Mouse (Mus musculus): ENCODE measurements around the gene Cyp2ab1. TPM values are rescaled to one million over a fixed set of nuclear protein-coding genes. Genes with fewer than 3 reads are reported as not detected.
"Not testable (repeated sequence)": the region's sequence is repeated elsewhere in the genome, so short reads cannot be mapped to it uniquely, and the experiment has no call there.

The Cyp2ab1 gene
- polyA plus RNA-seq (2012; fragmentation: generic; extraction: Trizol) = 0.50 TPM

DNA sequence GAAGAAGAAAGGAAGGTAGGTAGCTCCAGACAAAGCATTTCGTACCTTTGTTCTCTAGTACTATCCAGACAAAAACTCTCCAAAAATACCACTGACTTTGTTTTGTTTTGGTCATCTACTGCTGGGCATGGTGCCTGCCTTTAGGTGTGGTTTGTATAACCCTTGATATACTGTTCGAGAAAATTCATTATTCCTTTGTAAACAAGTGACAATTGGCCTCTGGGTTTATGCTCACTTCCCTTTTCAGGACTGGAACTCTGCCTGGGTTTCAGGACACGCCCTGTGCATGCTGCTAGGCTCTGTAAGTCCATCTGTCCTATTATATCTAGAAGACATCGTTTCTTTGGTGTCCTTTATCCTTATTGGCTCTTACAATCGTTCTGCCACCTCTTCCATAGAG lies at the start of gene Cyp2ab1:
Gene Cyp2ab1, minus strand, starts transcription at position 119 of the 400 bp plus-strand sequence.
- TF ChIP-seq TCF3 (IDR thresholded peaks at IDR 0.05; ENCODE audit: insufficient read length, low read depth) = no peak
- TF ChIP-seq MYOG (IDR thresholded peaks at IDR 0.05; ENCODE audit: control insufficient read depth in 1 of 3, insufficient read depth in 1 of 3, insufficient read length in 2 of 3, low read depth in 2 of 3) = no peak
- no peak for TF ChIP-seq POLR2AphosphoS2 (IDR thresholded peaks at IDR 0.05; ENCODE audit: insufficient read length, low read depth)
- TF ChIP-seq SRF (IDR thresholded peaks at IDR 0.05; ENCODE audit: control insufficient read depth, insufficient read length, low read depth) = no peak
- no peak within 1 kb of the TSS for H3K4me3 ChIP-seq
- H3K27me3 ChIP-seq (ENCODE audit: control insufficient read depth, insufficient read depth, insufficient read length) = no peaks in the 10 kb centered on the region
- no peaks in the 10 kb centered on the region for H3K79me2 ChIP-seq (ENCODE audit: control insufficient read depth, insufficient read depth)
- H3K4me2 ChIP-seq (ENCODE audit: low read depth) = peak within 1 kb of the TSS; percentile 42
- H3ac ChIP-seq (ENCODE audit: control insufficient read depth, insufficient read length) = no peak within 1 kb of the TSS
- H3K36me3 ChIP-seq (ENCODE audit: control insufficient read depth, insufficient read depth) = no peaks in the 10 kb centered on the region

DNA sequence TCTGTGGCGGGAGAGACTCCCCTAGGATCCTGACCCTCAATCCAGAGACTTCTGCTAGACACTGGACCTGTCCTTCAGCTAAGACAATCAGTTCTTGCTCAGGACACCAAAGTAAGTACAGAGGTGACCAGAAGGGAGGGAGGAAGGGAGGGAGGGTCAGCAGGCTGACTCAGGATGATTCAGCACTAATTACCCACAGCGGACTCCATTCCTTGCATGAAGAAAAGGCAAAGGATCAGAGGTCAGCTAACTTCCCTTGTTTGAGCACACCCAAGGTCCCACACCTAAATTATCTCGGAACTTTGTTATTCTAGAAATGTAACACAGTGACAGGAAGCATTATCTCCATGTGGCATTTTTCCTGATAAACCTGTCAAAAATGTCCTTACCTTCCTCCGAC lies 46.5 kb upstream of the Cyp2ab1 start:
- Histone ChIP-seq H3ac (ENCODE audit: control insufficient read depth, insufficient read length) (no peak overlapping the region), H3K79me2 (ENCODE audit: control insufficient read depth, insufficient read depth) (no peaks in the 10 kb centered on the region), H3K4me2 (ENCODE audit: low read depth) (peak overlapping the region; percentile 10), H3K36me3 (ENCODE audit: control insufficient read depth, insufficient read depth) (peaks cover 40% of the 10 kb centered on the region), H3K27me3 (ENCODE audit: control insufficient read depth, insufficient read depth, insufficient read length) (no peaks in the 10 kb centered on the region), H3K4me3 (no peak overlapping the region)
- no peak for TF ChIP-seq TCF12 (IDR thresholded peaks at IDR 0.05; ENCODE audit: insufficient read depth, poor library complexity, severe bottlenecking)
- TF ChIP-seq MYOD1 (IDR thresholded peaks at IDR 0.05; ENCODE audit: control insufficient read depth in 1 of 3, insufficient read length in 2 of 3, low read depth in 2 of 3) = no peak
- no peak for TF ChIP-seq MAX (IDR thresholded peaks at IDR 0.05; ENCODE audit: low read depth)
- TF ChIP-seq POLR2AphosphoS2 (IDR thresholded peaks at IDR 0.05; ENCODE audit: insufficient read length, low read depth) = no peak
- no peak for TF ChIP-seq SRF (IDR thresholded peaks at IDR 0.05; ENCODE audit: control insufficient read depth, insufficient read length, low read depth)
- TF ChIP-seq USF1 (IDR thresholded peaks at IDR 0.05; ENCODE audit: low read depth) = no peak
- no peak for TF ChIP-seq E2F4 (IDR thresholded peaks at IDR 0.05; ENCODE audit: insufficient read depth)
- TF ChIP-seq CEBPB (IDR thresholded peaks at IDR 0.05; ENCODE audit: insufficient read depth, poor library complexity, severe bottlenecking) = no peak
- no peak for TF ChIP-seq REST (IDR thresholded peaks at IDR 0.05; ENCODE audit: insufficient read depth, insufficient read length)
- TF ChIP-seq TCF3 (IDR thresholded peaks at IDR 0.05; ENCODE audit: insufficient read length, low read depth) = no peak
- TF ChIP-seq MYOG (IDR thresholded peaks at IDR 0.05; ENCODE audit: control insufficient read depth in 1 of 3, insufficient read depth in 1 of 3, insufficient read length in 2 of 3, low read depth in 2 of 3) = no peak
- no peak for TF ChIP-seq POLR2A (IDR thresholded peaks at IDR 0.05; ENCODE audit: insufficient read length, low read depth)

DNA sequence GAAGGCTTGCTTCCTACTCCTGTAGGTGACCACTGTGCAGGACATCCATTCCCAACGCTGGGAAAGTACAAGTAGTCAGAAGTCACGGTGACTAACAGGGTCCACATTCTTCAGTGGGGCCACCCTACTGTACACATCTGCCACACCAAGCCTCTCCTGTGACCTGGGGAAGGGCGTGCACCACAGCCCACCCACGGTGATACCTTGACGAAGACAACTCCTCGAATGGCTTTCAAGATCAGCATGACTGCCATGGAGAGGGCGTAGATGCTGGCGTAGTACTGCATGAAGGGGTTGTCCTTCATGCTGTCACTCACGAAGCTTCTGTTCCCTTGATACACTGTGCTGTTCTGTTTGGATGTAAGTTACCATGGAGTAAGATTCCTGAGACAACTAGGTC lies 43.0 kb upstream of the Cyp2ab1 start:
- H3K4me3 ChIP-seq = no peak overlapping the region
- peaks cover 38% of the 10 kb centered on the region for H3K36me3 ChIP-seq (ENCODE audit: control insufficient read depth, insufficient read depth)
- no peaks in the 10 kb centered on the region for H3K79me2 ChIP-seq (ENCODE audit: control insufficient read depth, insufficient read depth)
- H3K27me3 ChIP-seq (ENCODE audit: control insufficient read depth, insufficient read depth, insufficient read length) = no peaks in the 10 kb centered on the region
- no peak overlapping the region for H3ac ChIP-seq (ENCODE audit: control insufficient read depth, insufficient read length)
- H3K4me2 ChIP-seq (ENCODE audit: low read depth) = no peak overlapping the region
- TF ChIP-seq MAX (IDR thresholded peaks at IDR 0.05; ENCODE audit: low read depth) (no peak), E2F4 (IDR thresholded peaks at IDR 0.05; ENCODE audit: insufficient read depth) (no peak), CEBPB (IDR thresholded peaks at IDR 0.05; ENCODE audit: insufficient read depth, poor library complexity, severe bottlenecking) (no peak), TCF12 (IDR thresholded peaks at IDR 0.05; ENCODE audit: insufficient read depth, poor library complexity, severe bottlenecking) (no peak), POLR2A (IDR thresholded peaks at IDR 0.05; ENCODE audit: insufficient read length, low read depth) (no peak), REST (IDR thresholded peaks at IDR 0.05; ENCODE audit: insufficient read depth, insufficient read length) (no peak), MYOG (IDR thresholded peaks at IDR 0.05; ENCODE audit: control insufficient read depth in 1 of 3, insufficient read depth in 1 of 3, insufficient read length in 2 of 3, low read depth in 2 of 3) (no peak), TCF3 (IDR thresholded peaks at IDR 0.05; ENCODE audit: insufficient read length, low read depth) (no peak), MYOD1 (IDR thresholded peaks at IDR 0.05; ENCODE audit: control insufficient read depth in 1 of 3, insufficient read length in 2 of 3, low read depth in 2 of 3) (no peak), SRF (IDR thresholded peaks at IDR 0.05; ENCODE audit: control insufficient read depth, insufficient read length, low read depth) (no peak), POLR2AphosphoS2 (IDR thresholded peaks at IDR 0.05; ENCODE audit: insufficient read length, low read depth) (no peak), USF1 (IDR thresholded peaks at IDR 0.05; ENCODE audit: low read depth) (no peak)

DNA sequence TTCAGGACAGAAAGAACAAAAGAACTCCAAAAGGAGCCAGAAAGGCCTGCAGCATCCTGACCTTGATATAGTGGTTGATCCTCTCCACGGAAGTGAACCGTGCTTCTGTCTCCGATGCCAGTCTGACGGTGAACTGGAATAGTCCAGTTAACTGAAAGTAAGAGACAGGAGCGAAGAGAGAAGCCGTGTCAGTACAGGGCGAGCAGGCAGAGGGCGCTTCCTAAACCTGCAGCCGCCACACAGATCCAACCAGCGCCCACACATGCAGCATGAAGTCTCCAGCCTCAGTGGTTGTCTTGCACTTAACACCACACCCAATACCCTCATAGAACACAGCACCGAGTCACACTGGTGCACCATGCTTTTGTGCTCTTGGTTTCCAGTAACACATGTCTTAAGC lies 36.9 kb upstream of the Cyp2ab1 start:
- TF ChIP-seq SRF (IDR thresholded peaks at IDR 0.05; ENCODE audit: control insufficient read depth, insufficient read length, low read depth) (no peak), MYOD1 (IDR thresholded peaks at IDR 0.05; ENCODE audit: control insufficient read depth in 1 of 3, insufficient read length in 2 of 3, low read depth in 2 of 3) (no peak), MAX (IDR thresholded peaks at IDR 0.05; ENCODE audit: low read depth) (no peak), TCF3 (IDR thresholded peaks at IDR 0.05; ENCODE audit: insufficient read length, low read depth) (no peak), E2F4 (IDR thresholded peaks at IDR 0.05; ENCODE audit: insufficient read depth) (no peak), CEBPB (IDR thresholded peaks at IDR 0.05; ENCODE audit: insufficient read depth, poor library complexity, severe bottlenecking) (no peak), POLR2A (IDR thresholded peaks at IDR 0.05; ENCODE audit: insufficient read length, low read depth) (no peak), USF1 (IDR thresholded peaks at IDR 0.05; ENCODE audit: low read depth) (no peak), TCF12 (IDR thresholded peaks at IDR 0.05; ENCODE audit: insufficient read depth, poor library complexity, severe bottlenecking) (no peak), MYOG (IDR thresholded peaks at IDR 0.05; ENCODE audit: control insufficient read depth in 1 of 3, insufficient read depth in 1 of 3, insufficient read length in 2 of 3, low read depth in 2 of 3) (no peak), REST (IDR thresholded peaks at IDR 0.05; ENCODE audit: insufficient read depth, insufficient read length) (no peak)
- no peak overlapping the region for H3ac ChIP-seq (ENCODE audit: control insufficient read depth, insufficient read length)
- no peak overlapping the region for H3K4me2 ChIP-seq (ENCODE audit: low read depth)
- H3K27me3 ChIP-seq (ENCODE audit: control insufficient read depth, insufficient read depth, insufficient read length) = no peaks in the 10 kb centered on the region
- H3K79me2 ChIP-seq (ENCODE audit: control insufficient read depth, insufficient read depth) = no peaks in the 10 kb centered on the region
- H3K36me3 ChIP-seq (ENCODE audit: control insufficient read depth, insufficient read depth) = peaks cover 29% of the 10 kb centered on the region
- no peak overlapping the region for H3K4me3 ChIP-seq

DNA sequence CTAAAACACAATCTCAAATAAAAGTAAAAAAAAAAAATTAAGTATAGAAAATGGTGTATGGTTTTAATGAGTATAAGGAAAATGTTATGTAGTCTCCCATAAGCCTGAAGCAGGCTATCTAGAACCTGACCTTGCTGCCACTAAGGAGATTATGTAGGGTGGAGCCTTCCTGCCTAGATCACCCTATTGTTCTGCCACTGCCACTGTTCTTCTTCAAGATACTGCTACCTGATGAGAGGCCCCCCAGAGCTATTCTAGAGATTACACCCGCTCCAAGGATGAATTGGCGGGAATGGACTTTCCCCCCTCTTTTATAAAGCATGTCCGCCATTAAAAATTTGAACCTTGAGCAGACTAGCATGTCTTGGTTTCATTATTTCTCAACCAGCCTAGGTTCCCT lies 36.3 kb upstream of the Cyp2ab1 start:
- H3K4me3 ChIP-seq; H3K27me3 ChIP-seq (ENCODE audit: control insufficient read depth, insufficient read depth, insufficient read length); H3K4me2 ChIP-seq (ENCODE audit: low read depth); H3K79me2 ChIP-seq (ENCODE audit: control insufficient read depth, insufficient read depth); H3ac ChIP-seq (ENCODE audit: control insufficient read depth, insufficient read length): not testable (repeated sequence)
- H3K36me3 ChIP-seq (ENCODE audit: control insufficient read depth, insufficient read depth) = peaks cover 35% of the 10 kb centered on the region

All from myocyte (in vitro differentiated cells).